Mouse (Mus musculus) skeletal muscle tissue, adult 2 months (tissue): Measurements from ENCODE around the gene Uggt1.
A peak's percentile ranks its signal among the peaks of the same experiment; 100 is the strongest.

Experiments
- DNase-seq: peaks from one replicate; pipeline ENCODE4 v3.0.0-alpha.2; 2012; ENCODE audit warnings: low read depth, low spot score

Gene Uggt1

DNA sequence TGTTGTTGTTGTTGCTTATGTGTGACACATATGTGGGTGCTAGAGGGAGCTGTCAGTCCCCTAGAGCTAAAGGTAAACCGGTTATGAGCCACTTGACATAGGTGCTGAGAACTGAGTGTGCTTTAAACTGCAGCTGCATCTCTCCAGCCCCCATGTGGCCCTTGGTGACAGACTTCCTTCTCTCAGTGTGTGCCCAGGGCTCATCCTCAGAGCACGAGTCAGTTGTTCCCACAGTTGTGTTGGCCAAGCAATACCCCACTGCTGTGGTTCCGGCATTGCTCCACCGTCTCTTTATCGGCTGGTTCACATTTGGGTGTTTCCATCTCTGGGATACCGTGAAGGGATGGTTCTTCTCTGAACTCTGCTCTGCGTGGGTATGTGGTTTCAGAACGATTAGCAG lies 12.8 kb upstream of the Uggt1 start:
- no peak for DNase-seq

DNA sequence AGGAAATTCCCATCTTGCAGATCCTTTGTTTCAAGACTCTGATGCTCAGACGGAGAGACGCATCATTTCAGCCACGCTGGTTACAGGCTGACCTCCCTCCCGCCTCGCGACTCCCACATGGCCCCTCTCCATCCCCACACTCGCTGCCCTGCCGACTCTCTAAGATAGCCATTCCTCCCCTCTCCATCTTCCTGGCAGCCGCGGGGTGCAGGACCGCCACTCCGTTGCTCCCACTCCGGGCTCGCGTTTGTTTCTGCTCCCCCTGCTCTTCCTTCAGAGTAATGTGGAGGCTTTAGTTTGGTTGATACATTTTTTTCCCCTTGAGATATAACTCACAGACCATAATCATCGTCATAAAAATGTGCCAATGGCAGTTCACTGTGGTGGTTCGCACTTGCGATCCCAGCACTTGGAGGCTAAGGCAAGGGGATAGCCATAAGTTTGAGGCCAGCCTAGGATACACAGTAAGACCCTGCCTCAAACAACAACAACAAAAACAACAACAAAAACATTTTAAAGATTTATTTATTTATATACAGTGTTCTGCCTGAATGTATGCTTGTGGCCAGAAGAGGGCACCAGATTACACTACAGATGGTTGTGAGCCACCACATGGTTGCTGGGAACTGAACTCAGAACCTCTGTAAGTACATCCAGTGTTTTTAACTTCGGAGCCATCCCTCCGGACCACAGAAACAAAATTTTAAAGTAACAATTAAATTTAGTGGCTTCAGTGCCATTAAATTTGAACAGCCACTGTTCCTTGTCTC lies 11.5 kb upstream of the Uggt1 start:
- DNase-seq: no peak

DNA sequence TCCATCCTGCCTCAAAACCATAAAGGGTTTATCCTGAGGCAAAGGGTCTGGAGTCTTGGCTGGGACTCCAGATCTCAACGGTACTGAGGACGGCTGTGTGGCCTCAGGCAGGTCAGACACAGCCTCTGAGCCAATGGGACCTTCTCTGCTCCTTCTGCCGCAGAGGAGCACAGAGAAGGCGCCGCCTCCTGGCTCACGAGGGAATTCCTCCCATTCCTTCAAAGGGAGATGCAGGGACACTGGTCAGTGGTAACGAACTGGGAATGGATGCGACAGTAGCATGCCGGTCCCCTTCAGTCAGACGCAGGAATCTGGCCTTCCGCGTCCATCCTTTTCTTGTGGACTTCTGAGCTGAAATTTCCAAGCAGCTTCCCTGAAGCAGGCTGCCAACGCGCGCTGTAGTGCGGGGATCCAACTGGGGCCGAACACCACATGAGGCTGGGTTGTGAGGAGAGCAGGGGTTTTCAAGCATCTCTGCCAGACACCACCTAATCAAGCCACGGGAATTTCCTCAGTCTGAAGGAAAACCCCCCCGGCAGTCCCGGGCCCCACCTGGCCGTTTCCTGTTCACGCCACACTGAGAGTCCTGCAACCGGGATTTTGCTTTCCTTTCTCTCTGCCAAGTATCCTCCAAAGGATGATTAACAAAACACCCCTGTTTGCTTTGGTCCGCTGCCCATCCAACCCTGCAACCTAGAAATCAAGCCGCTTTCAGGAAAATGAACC lies 10.3 kb upstream of the Uggt1 start:
- no peak for DNase-seq

DNA sequence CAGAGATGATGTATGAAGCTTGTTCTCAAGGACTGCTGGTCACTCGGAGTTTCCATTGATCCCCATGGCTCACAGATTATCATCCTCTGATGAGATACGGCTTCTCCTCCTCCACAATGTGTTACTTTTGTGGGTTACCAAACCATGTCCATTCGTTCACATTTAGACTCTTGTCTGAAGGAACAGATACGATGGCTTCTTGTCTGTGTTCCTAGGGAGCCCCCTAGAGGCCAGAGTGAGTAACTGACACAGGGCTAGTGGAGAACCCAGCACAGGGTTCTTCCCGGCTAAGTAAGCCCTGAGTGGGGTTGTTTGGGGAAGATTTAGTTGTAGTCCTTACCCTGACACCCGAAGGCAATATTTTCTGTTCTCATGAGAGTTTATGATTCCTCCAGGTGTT lies 8.3 kb upstream of the Uggt1 start:
- DNase-seq: peak; percentile 76

DNA sequence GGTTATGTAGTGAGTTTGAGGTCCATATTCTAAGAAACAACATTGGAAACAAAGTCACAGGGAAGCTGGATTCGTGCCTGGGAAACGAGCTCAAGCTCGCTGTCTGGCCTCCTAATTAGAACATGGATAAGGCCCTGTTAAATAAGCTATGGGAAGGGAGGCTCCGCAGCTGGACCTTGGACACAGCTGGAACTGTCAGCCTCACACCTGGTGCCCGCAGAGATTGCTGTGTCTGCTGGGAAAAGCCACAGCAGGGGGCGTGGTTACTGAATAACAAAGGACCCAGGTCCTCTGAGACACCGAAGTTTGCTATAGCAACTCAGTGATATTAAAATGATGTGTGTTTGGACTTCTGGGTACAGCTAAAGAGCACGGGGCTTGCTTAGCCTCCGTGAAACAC lies 6.9 kb upstream of the Uggt1 start:
- no peak for DNase-seq

DNA sequence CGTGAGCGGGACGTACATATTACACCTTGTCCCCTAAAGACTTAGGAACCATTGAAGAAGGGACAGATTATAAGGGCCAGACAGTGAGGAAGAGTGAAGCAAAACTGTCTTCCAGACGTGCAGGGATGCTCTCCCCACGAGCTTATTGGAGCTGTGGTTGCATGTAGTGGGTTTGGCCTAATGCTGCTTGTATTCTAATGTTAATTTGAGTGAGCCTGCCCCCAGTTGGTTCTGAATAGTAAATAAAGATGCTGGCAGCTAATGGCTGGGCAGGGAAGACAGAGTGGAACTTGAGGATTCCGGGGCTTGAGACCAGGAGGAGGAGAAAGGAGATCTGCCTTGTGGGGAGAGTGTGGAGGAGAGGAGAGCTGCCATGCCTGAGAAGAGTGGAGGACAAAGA lies 2.2 kb upstream of the Uggt1 start:
- no peak for DNase-seq

DNA sequence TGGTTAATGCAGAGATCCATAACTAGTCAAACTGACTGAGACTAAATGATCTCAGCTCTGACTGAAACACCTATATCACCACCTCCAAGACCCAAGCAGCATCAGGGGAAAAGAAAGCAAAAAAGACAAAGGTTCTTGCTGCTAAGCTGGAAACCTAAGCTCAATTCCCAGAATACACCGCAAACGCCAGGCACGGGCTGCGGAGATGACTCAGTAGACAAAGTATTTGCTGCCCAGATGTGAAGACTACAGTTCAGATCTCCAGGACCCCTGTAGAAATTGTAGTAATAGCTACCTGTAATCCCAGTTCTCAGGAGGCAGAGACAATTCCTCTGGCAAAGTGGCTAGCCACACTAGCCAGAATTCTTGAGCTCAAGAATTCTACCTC lies 302 bp upstream of the Uggt1 start:
- no peak for DNase-seq

DNA sequence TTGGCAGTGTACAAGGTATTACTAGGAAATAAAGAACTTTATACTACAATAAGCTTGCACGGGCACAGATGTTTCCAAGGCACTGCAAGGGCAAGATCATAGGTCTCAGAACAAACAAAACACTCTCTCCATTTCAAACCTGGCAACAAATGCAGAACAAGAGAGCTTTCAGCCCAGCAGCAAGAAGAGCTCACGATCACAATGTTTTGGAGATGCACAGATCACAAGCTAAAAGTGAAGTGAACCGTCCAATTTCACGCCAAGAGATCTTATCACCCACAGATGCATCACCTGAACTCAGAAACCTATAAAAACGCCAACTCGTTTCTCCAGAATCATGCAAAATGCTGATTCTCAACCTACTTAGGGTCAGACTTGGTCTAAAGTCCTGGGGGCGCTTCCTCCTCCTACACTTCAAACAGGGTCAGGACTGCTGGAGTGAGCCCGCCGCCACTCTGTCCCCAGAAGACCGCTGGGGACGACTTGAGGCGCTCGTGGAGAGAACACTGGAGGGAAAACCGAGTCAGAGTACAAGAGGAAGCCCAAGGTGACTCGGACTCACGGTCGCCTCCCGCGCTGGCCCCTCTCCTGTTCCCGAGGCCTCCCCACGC lies 968 bp downstream of the Uggt1 start:
- no peak for DNase-seq

DNA sequence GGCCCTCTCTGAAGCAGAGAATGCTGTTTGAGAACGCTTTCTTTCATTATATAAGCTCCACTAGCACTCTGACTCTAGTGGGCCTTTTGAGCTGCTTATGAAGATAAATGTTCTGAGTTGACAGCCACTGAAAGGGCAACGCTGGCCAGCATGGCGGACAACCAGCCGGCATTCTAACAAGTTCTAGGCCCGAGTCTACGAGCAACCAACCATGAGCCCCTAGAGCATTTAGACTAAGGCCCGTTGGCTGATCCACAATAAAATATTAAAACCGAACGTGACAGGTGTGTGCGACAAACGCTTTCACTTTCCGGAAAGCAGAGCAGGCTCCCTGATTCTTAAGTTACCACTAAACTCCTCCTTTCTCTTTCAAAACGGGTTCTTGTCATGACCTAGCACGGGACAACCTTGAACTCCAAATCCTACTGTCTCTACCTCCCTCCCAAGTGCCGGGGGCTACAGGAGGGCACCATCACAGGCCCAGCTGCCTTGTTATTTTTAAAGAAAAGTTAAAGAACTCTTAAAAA lies 2.6 kb downstream of the Uggt1 start:
- no peak for DNase-seq

DNA sequence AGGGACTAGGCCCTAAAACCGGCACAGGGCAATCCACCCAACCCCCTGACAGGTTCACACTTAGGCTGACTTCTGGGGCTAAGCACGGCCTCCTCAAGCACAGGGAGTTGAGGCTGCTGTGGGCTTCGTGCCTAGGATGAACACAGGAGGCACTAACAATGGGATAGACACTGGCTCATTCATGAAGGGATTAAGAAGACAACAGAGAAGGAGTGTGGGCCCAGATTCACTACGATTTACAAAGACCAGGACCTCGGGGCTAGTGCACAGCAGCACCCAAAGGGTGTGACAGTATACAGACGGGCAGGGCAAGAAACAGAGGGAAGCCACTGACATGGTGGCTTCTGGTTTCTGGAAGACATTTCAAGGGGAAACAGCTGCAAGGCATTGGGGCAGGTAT lies 4.3 kb downstream of the Uggt1 start:
- no peak for DNase-seq

DNA sequence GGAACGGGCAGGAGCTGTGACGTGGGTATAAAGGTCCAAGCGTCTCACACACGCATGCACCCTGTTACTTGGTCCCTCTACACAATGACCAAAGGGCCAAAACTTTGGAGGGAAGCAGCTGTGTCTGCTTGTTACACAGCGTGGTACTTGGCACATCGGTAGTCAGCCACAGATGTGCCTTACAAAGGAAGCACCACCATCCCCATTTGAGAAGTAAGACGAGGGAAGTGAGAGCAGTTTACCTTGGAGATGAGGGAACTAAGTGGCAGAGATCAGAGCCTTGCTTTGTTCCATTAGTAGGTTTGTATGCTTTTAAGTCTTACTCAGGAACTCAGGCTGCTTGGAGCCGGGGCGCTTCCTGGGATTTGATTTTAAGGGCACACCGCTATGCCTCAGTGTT lies 5.1 kb downstream of the Uggt1 start:
- no peak for DNase-seq

DNA sequence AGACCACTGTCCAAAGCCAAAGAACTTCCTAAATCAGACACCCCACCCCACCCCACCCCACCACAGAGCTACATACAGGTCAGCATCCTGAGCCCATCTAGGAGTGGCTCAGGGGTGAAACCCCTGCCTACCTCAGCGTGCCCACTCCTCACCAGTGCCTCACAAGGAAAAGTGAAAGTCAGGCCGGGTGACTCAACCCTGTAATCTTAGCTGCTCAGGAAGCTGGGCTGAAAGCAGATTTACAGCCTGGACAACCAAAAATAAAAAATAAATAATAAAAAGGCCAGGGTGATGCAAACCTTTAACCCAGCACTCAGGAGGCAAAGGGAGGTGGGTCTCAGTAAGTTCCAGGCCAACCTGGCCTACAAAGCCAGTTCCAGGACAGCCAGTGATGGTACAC lies 8.7 kb downstream of the Uggt1 start:
- no peak for DNase-seq

DNA sequence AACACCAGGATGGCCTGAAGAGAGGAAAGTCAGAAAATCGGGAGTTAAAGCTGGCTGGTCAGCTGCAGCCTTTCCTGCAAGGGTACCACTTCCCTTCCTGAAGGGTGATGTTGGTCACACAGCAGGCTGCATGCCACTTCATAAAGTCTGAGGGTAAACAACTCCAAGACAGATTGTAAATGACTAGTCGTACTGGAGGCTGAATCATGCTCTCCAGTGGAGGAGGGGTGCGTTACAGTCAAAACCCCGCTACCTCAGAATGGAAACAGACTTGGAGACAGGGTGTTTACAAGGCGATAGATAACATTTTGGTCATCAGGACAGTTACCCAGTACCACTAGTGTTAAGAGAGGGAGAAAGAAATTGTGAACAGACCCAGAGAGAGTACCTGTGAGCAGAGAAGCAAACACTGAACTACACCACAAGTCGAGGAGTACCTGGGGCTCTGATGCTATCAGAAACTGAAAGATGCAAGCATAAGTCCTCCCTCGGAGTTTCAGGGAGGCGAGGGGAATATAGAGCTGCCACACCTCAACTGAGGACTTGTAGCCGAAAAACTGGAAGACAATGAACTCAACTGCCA lies 9.4 kb downstream of the Uggt1 start:
- DNase-seq: no peak

DNA sequence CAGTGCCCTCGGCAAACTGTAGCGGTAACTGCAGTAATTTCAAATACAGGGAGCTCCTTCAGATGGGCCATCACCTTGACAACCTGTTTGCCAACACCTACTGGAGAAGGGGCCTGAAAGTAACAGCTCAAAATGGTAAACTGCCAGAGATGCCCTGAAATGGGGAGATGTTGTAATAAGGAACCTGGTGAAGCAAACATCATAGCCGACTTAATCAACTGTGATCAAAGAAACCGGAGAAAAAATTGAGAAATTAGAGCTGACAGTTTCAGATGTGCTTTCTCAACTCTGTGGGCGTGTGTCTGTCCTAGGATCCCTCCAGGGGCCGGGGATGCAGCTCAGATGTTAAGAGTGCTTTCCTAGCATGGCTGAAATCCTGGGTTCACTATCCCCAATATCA lies 11.3 kb downstream of the Uggt1 start:
- no peak for DNase-seq

DNA sequence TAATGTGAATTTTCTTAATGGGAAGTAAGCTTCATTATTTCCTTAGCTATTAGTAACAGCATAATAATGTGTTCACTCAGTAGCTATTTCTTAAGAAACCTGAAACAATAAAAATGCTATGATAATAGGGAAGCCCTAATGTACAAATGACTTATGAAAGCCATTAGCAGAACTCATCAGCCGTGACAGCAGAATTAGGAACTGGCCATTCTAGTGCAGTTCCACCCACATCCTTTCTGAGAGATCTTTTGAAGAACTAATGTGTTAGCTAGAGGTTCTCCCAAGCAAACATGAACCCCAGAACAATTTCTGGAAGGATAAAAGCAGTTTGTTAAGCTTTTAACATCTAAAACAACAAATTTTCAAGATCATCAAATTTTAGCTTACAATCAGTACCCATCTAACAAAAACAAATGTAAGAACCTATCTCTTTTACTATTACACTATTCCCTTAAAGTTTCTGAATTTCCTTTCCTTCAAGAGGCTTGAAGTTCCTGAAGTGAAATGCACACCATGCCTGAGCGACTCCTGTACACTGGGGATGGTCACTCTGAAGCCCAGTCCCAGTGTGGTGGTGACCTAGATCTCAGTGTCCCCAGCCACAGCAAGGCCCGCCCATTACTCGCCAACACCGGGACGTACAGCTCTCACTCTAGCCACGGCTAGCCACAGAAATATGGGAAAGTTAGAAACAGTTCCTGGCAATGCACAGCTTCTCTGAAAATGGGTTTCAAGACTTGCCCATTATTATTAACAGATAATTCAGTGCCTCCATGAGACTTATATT lies 13.4 kb downstream of the Uggt1 start:
- no peak for DNase-seq

DNA sequence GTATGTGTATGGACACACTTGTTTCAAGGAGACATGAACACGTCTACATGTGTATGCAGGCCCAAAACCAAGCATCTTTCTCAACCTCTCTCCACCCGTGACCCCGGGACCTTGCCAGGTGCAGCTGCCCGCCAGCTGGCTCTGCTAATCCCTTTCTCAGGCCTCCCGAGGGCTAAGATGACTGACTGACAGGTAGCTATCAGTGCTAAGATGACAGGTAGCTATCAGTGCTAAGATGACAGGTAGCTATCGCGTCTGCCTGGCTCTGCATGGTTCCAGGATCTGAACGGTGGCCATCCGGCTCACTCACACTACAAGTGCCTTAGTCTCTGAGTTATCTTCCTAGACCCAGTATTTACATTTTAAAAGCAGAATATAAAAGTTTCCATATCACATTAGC lies 16.1 kb downstream of the Uggt1 start:
- DNase-seq: no peak

DNA sequence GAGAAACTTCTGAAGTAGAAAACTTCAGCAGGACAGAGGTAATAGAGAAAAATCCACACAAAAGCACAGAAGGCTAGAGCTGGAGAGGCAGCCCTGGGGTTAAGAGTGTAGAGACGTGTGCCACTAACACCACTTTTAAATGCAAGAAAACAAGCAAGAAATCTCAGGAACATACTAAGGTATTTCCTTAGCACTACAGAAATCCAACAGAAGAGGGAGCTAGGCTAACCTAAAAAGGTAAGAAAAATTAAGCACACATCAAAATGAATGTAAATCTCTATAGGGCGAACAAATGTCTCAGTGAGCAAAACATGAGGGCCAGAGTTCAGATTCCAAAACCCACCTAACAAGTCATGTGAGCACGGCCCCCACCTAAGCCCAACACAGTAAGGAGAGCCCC lies 19.9 kb downstream of the Uggt1 start:
- DNase-seq: no peak

DNA sequence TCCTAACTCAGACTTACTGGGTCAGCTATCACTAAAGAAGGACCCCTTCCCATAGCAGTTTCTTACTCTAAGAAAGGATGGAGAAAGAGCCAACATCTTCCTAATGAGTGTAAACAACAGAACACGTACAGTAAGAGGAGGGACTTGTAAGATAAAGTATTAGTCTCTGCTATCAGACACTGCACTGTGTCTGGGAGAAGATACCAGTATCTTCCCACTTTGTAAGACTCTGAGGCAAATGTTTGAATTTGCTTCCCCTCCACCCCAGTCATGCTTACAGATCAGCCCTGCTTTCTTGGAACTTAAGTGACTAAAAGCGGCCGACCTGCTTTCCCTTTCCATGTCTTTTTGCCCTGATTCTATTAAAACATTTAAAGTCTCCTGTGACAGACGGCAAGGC lies 30.2 kb downstream of the Uggt1 start:
- DNase-seq: no peak

DNA sequence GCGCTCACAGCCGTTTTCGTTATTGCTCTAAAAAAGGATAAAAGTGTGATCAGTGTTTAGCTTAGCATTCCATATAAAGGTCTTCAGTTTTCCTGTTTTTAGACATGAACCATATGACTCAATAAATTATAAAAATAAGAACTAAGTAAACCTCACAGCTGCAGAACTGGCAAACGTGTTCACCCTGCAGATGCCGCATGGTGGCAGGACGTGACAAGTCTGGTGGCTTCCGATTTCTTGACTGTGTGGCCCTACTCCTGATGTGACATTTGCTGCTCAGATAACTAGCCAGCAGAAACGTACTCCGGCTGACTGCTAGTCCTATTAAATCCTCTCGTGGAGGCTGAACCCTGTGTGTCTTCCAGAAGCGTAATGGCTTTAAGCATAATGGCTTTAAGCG lies 42.8 kb downstream of the Uggt1 start:
- DNase-seq: peak; percentile 17

DNA sequence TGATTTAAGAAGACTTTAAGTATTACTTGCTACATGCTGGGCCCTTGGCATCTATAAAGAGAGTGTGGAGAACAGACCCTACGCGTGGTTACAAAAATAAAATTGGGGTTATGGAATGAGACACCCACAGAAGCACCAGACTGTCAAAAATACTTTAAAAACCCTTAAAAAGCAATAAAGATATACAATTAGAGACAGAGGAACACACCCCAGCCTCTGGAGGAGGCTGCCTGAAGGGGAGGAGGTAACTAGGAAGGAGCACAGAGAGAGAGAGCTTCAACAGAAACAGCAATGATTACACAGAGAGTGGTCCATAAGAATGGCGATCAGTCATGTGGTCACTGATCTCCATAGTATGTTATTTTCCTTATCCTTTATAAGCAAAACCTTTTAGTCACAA lies 50.0 kb downstream of the Uggt1 start:
- DNase-seq: no peak

DNA sequence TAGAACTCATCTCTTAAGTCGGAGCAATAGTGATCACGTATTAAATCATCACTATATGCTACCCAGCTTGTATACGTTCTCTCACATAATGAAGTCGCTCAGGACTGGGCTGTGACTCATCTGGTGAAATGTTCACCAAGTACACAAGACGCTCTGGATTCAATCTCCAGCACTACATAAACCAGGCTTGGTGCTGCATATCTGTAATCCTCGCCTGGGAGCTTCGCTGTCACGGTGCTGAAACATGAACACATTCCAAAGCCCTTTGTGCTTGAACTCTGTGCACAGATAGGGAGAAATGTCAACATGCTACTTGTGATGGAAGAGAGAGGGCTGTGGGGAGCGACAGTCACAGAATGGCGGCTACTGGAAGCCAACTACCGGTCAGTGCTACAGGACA lies 52.6 kb downstream of the Uggt1 start:
- DNase-seq: no peak

DNA sequence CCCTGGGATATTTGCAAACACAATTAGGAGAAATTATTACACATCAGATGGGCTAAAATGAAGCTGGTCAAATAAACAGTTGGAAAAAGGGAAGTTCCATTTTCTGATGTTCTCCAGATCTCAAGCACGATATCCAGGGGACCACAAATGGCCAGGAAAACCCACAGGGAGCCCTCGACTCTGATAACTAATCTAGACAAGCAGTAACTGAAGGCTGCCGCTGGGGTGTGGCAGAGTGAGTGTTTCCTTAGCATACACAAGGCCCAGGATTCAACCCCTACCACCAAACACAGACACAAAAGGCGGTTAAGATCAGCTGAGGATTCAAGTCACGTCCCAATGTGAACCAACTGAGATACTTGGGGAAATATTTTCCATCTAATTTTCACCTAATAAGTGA lies 64.5 kb downstream of the Uggt1 start:
- no peak for DNase-seq
